Mouse (Mus musculus) olfactory bulb, adult 2 months (tissue): ENCODE data around the gene Pnkp.

Experiments
- CTCF ChIP-seq: fragments of 200-500 bp; IDR thresholded peaks from 2 replicates; pipeline ENCODE4 v1.5.1; 2012; ENCODE audit warnings: low read depth, mild to moderate bottlenecking, low read length, moderate library complexity; ENCODE audit not compliant: insufficient read depth
- POLR2A ChIP-seq: fragments of 200-500 bp; IDR thresholded peaks from 2 replicates; pipeline ENCODE4 v1.6.1; 2012; ENCODE audit warnings: mild to moderate bottlenecking, low read depth, low read length, moderate library complexity; ENCODE audit not compliant: insufficient read depth

- TF ChIP-seq CTCF (no peak), POLR2A (no peak)
These were observed 39.6 kb downstream of the Pnkp start for GRCm38 (mm10) chr7:44896499-44896898.
